In genomic region chr1:13427501-13428207, GRCm38 (mm10) we compare ENCODE assay signal across 8 mouse cellular contexts.
A peak's percentile ranks its signal among the peaks of the same experiment; 100 is the strongest.
DNase-seq lines count a peak whose midpoint lies in the region; ATAC-seq and TF ChIP-seq lines count a peak whose summit lies in the region.
"Had no signal": no experiment of that assay in that cellular context is flagged by ENCODE, and none has a peak within 500 bp of the region (broad histone marks: within the 10 kb centered on the region; RNA-seq: fewer than 3 reads in every experiment).

No protein-coding gene starts in this region.

- TF ChIP-seq CTCF in intestine, postnatal 0 days (IDR thresholded peaks at IDR 0.05; ENCODE audit: low read depth): no peak
- no peak for TF ChIP-seq CTCF in C2C12 (IDR thresholded peaks at IDR 0.05; ENCODE audit: control insufficient read depth, insufficient read depth, insufficient read length)

- H3K9ac ChIP-seq in intestine, embryonic 14.5 days (ENCODE audit: low read length): no peak overlapping the region
- no peak overlapping the region for H3K9ac ChIP-seq in intestine, postnatal 0 days (ENCODE audit: low read depth, low read length)
- no peak overlapping the region for H3K9ac ChIP-seq in liver, embryonic 15.5 days
- H3K9ac ChIP-seq: neural tube, embryonic 15.5 days had no signal

- ATAC-seq in intestine, embryonic 14.5 days (replicated peaks; ENCODE audit: low FRiP score, low TSS enrichment, low read depth): no peak
- no peak for ATAC-seq in intestine, postnatal 0 days
- ATAC-seq in liver, embryonic 15.5 days (ENCODE audit: insufficient read depth): no peak

- H3ac ChIP-seq in C2C12 (ENCODE audit: control insufficient read depth, insufficient read length, low read depth): no peak overlapping the region

- H3K79me3 ChIP-seq in C2C12 (ENCODE audit: low read depth): no peaks in the 10 kb centered on the region

- WGBS in intestine, embryonic 14.5 days: 59% methylated on average over 11 of the region's 11 CpGs
- 67% methylated on average over 11 of the region's 11 CpGs for WGBS in intestine, postnatal 0 days
- WGBS in liver, embryonic 15.5 days (ENCODE audit: insufficient replicate concordance): 45% methylated on average over 11 of the region's 11 CpGs
- WGBS in midbrain, embryonic 10.5 days: 81% methylated on average over 11 of the region's 11 CpGs

- 0 out of 2 replicates have a peak, but pooled peaks cover 7% of the 10 kb centered on the region for H3K4me1 ChIP-seq in intestine, embryonic 14.5 days (replicated peaks; ENCODE audit: control insufficient read depth, insufficient read depth, low read length)
- 0 out of 2 replicates have a peak, but pooled peaks cover 6% of the 10 kb centered on the region for H3K4me1 ChIP-seq in intestine, postnatal 0 days (replicated peaks; ENCODE audit: control insufficient read depth, insufficient read depth, low read length)
- peaks cover 12% of the 10 kb centered on the region; the same call in 1 of the 2 replicates for H3K4me1 ChIP-seq in liver, embryonic 15.5 days (replicated peaks)
- peaks cover 12% of the 10 kb centered on the region for H3K4me1 ChIP-seq in midbrain, embryonic 10.5 days

- DNase-seq in intestine, embryonic 14.5 days (ENCODE audit: low spot score): no peak
- peak; percentile 14 for DNase-seq in NIH3T3 (ENCODE audit: low read depth)
- DNase-seq in midbrain, embryonic 10.5 days (ENCODE audit: low spot score): no peak
- no peak for DNase-seq in yolk sac, embryonic 10.5 days (ENCODE audit: low spot score)

- H3K27ac ChIP-seq in intestine, embryonic 14.5 days (ENCODE audit: low read depth): peak overlapping the region; percentile 3; the same call in 1 of the 2 replicates
- H3K27ac ChIP-seq in intestine, postnatal 0 days (ENCODE audit: low read depth, low read length): no peak overlapping the region
- no peak overlapping the region for H3K27ac ChIP-seq in liver, embryonic 15.5 days (replicated peaks)
- no peak overlapping the region for H3K27ac ChIP-seq in midbrain, embryonic 10.5 days (replicated peaks)
- H3K27ac ChIP-seq: neural tube, embryonic 15.5 days had no signal

- no peak overlapping the region for H3K4me2 ChIP-seq in intestine, embryonic 14.5 days (ENCODE audit: low read length)
- no peak overlapping the region for H3K4me2 ChIP-seq in intestine, postnatal 0 days (replicated peaks; ENCODE audit: low read depth)
- peak overlapping the region; percentile 74; the same call in 1 of the 2 replicates for H3K4me2 ChIP-seq in liver, embryonic 15.5 days

- no peaks in the 10 kb centered on the region for H3K9me3 ChIP-seq in intestine, embryonic 14.5 days (ENCODE audit: control insufficient read depth, low read length)
- no peaks in the 10 kb centered on the region for H3K9me3 ChIP-seq in intestine, postnatal 0 days (ENCODE audit: control insufficient read depth)
- no peaks in the 10 kb centered on the region for H3K9me3 ChIP-seq in liver, embryonic 15.5 days (replicated peaks)
- H3K9me3 ChIP-seq in midbrain, embryonic 10.5 days (replicated peaks): no peaks in the 10 kb centered on the region
- H3K9me3 ChIP-seq: neural tube, embryonic 15.5 days had no signal

- H3K36me3 ChIP-seq in intestine, embryonic 14.5 days (ENCODE audit: control insufficient read depth, insufficient read depth, low read length): no peaks in the 10 kb centered on the region
- no peaks in the 10 kb centered on the region for H3K36me3 ChIP-seq in intestine, postnatal 0 days (ENCODE audit: control insufficient read depth, insufficient read depth)
- H3K36me3 ChIP-seq in C2C12 (ENCODE audit: control insufficient read depth, insufficient read depth): no peaks in the 10 kb centered on the region
- no peaks in the 10 kb centered on the region for H3K36me3 ChIP-seq in liver, embryonic 15.5 days (replicated peaks)
- no peaks in the 10 kb centered on the region for H3K36me3 ChIP-seq in midbrain, embryonic 10.5 days
- H3K36me3 ChIP-seq: neural tube, embryonic 15.5 days had no signal

- no peaks in the 10 kb centered on the region for H3K79me2 ChIP-seq in C2C12 (ENCODE audit: control insufficient read depth, insufficient read depth)

- no peaks in the 10 kb centered on the region for H3K27me3 ChIP-seq in intestine, embryonic 14.5 days (replicated peaks; ENCODE audit: control insufficient read depth, insufficient read depth, low read length)
- no peaks in the 10 kb centered on the region for H3K27me3 ChIP-seq in intestine, postnatal 0 days (replicated peaks; ENCODE audit: control insufficient read depth, insufficient read depth, low read length)
- no peaks in the 10 kb centered on the region for H3K27me3 ChIP-seq in C2C12 (ENCODE audit: control insufficient read depth, insufficient read depth, insufficient read length)
- H3K27me3 ChIP-seq in liver, embryonic 15.5 days: no peaks in the 10 kb centered on the region
- H3K27me3 ChIP-seq in midbrain, embryonic 10.5 days (ENCODE audit: low read depth, poor library complexity, severe bottlenecking): 0 out of 2 replicates have a peak, but pooled peaks cover 3% of the 10 kb centered on the region
- H3K27me3 ChIP-seq: neural tube, embryonic 15.5 days had no signal

- no peak overlapping the region for H3K4me3 ChIP-seq in intestine, embryonic 14.5 days (ENCODE audit: low read depth, low read length)
- no peak overlapping the region for H3K4me3 ChIP-seq in intestine, postnatal 0 days (ENCODE audit: low read depth, low read length)
- H3K4me3 ChIP-seq in C2C12 (ENCODE audit: insufficient read depth, poor library complexity, severe bottlenecking): no peak overlapping the region
- H3K4me3 ChIP-seq in liver, embryonic 15.5 days (replicated peaks): no peak overlapping the region
- no peak overlapping the region for H3K4me3 ChIP-seq in midbrain, embryonic 10.5 days

TF ChIP-seq in C2C12, 6 proteins besides CTCF, POLR2A, EP300 and RAD21:
- no peak for TF ChIP-seq MAX (IDR thresholded peaks at IDR 0.05)
- TF ChIP-seq USF1 (IDR thresholded peaks at IDR 0.05; ENCODE audit: low read depth): no peak
- TF ChIP-seq CEBPB (IDR thresholded peaks at IDR 0.05; ENCODE audit: low read depth): no peak
- TF ChIP-seq FOSL1 (IDR thresholded peaks at IDR 0.05; ENCODE audit: insufficient read depth, low read length, poor library complexity, severe bottlenecking): no peak
- TF ChIP-seq MYOG (IDR thresholded peaks at IDR 0.05; ENCODE audit: control insufficient read depth, extremely low read depth, insufficient read length): no peak
- TF ChIP-seq MYOD1 (IDR thresholded peaks at IDR 0.05; ENCODE audit: control insufficient read depth, insufficient read length, low read depth): peak; percentile 36
TF ChIP-seq in C2C12: peak in this region for 1.
